In the genomic region with DNA sequence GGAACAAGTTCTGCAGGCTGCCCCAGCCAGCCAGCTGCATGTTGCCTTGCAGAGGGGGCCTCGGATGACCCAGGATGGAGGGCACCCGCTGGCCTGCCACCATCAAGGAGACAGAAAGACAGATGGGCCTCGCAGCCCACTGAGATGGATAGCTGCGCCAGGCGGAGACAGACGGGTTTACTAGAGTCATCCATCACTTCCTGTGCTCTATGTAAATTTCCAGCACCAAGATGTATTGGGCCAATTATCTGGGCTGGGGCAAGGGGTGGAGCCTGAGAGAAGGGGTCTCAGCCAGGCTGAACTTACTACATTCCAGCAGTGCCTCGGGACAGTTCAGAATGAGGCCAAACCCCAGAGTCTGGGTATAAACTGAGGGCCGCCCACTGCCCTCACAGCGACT, we compare ENCODE assay signal across 13 mouse cellular contexts.
A peak's percentile ranks its signal among the peaks of the same experiment; 100 is the strongest.
DNase-seq lines count a peak whose midpoint lies in the region; ATAC-seq lines count a peak whose summit lies in the region.
"Had no signal": no experiment of that assay in that cellular context is flagged by ENCODE, and none has a peak within 500 bp of the region (broad histone marks: within the 10 kb centered on the region; RNA-seq: fewer than 3 reads in every experiment).

No protein-coding gene starts in this region.

- no peaks in the 10 kb centered on the region for H3K36me3 ChIP-seq in forebrain, embryonic 12.5 days (replicated peaks)
- no peaks in the 10 kb centered on the region for H3K36me3 ChIP-seq in forebrain, embryonic 14.5 days (ENCODE audit: control insufficient read depth, insufficient read depth, low read length)
- no peaks in the 10 kb centered on the region for H3K36me3 ChIP-seq in limb, embryonic 10.5 days
- H3K36me3 ChIP-seq: heart, embryonic 12.5 days had no signal

- 75% methylated on average over 9 of the region's 9 CpGs for WGBS in forebrain, embryonic 12.5 days
- WGBS in forebrain, embryonic 14.5 days = 82% methylated on average over 9 of the region's 9 CpGs
- 7% methylated on average over 9 of the region's 9 CpGs for whole genome bisulfite sequencing in limb, embryonic 10.5 days

- peaks cover 21% of the 10 kb centered on the region for H3K27me3 ChIP-seq in forebrain, embryonic 12.5 days
- H3K27me3 ChIP-seq in forebrain, embryonic 14.5 days (replicated peaks; ENCODE audit: control insufficient read depth, insufficient read depth, low read length) = no peaks in the 10 kb centered on the region
- H3K27me3 ChIP-seq in limb, embryonic 10.5 days (ENCODE audit: low read depth, poor library complexity, severe bottlenecking) = peaks cover 34% of the 10 kb centered on the region

- no peak for DNase-seq in forebrain, embryonic 14.5 days (ENCODE audit: low spot score)
- peak; percentile 48 for DNase-seq in kidney, postnatal 10 days
- no peak for DNase-seq in kidney, adult 18-20 months
- DNase-seq in embryo, embryonic 10 days (ENCODE audit: low spot score) = peak; percentile 74
- no peak for DNase-seq in limb, embryonic 10.5 days (ENCODE audit: low spot score)
- no peak for DNase-seq in urinary bladder, postnatal 4 days (ENCODE audit: low spot score in 2 of 2)
- DNase-seq in cerebellum, adult 11 months = no peak
- DNase-seq: adrenal gland, postnatal 10 days; cerebellum, postnatal 14 days; liver, postnatal 0 days; spleen, adult 18-20 months had no signal

- H3K4me3 ChIP-seq in forebrain, embryonic 12.5 days (replicated peaks) = no peak overlapping the region
- H3K4me3 ChIP-seq in forebrain, embryonic 14.5 days (ENCODE audit: low read depth, low read length) = no peak overlapping the region
- no peak overlapping the region for H3K4me3 ChIP-seq in limb, embryonic 10.5 days
- H3K4me3 ChIP-seq: heart, embryonic 12.5 days had no signal

- H3K4me2 ChIP-seq in forebrain, embryonic 12.5 days = no peak overlapping the region
- no peak overlapping the region for H3K4me2 ChIP-seq in forebrain, embryonic 14.5 days (ENCODE audit: low read length)
- H3K4me2 ChIP-seq: heart, embryonic 12.5 days had no signal

- no peak overlapping the region for H3K9ac ChIP-seq in forebrain, embryonic 12.5 days
- no peak overlapping the region for H3K9ac ChIP-seq in forebrain, embryonic 14.5 days (ENCODE audit: low read length)
- H3K9ac ChIP-seq: heart, embryonic 12.5 days; liver, postnatal 0 days had no signal

- no peaks in the 10 kb centered on the region for H3K9me3 ChIP-seq in forebrain, embryonic 12.5 days
- no peaks in the 10 kb centered on the region for H3K9me3 ChIP-seq in forebrain, embryonic 14.5 days (replicated peaks; ENCODE audit: control insufficient read depth, low read length)
- no peaks in the 10 kb centered on the region for H3K9me3 ChIP-seq in limb, embryonic 10.5 days (replicated peaks)
- H3K9me3 ChIP-seq: heart, embryonic 12.5 days had no signal

- H3K27ac ChIP-seq in forebrain, embryonic 12.5 days = peak overlapping the region; percentile 43; the same call in 1 of the 2 replicates
- H3K27ac ChIP-seq in forebrain, embryonic 14.5 days (ENCODE audit: low read depth, low read length) = no peak overlapping the region; the same call in 1 of the 2 replicates
- H3K27ac ChIP-seq in limb, embryonic 10.5 days = peak overlapping the region; percentile 54; the same call in 1 of the 2 replicates

- H3K4me1 ChIP-seq in forebrain, embryonic 12.5 days = peaks cover 65% of the 10 kb centered on the region
- H3K4me1 ChIP-seq in forebrain, embryonic 14.5 days (ENCODE audit: control insufficient read depth, insufficient read depth, low read length) = peaks cover 23% of the 10 kb centered on the region
- peaks cover 82% of the 10 kb centered on the region for H3K4me1 ChIP-seq in limb, embryonic 10.5 days

- no peak for ATAC-seq in forebrain, embryonic 12.5 days (ENCODE audit: low FRiP score)
- ATAC-seq in forebrain, embryonic 14.5 days = no peak
- ATAC-seq: liver, postnatal 0 days had no signal

Comparison
In these comparisons a context has a peak if more than half of its experiments do, and no peak if none do; other contexts are left out.
1. DNase-seq: peak in kidney, postnatal 10 days (single experiment) and embryo, embryonic 10 days (single experiment); none in forebrain, embryonic 14.5 days (single experiment), kidney, adult 18-20 months (single experiment), limb, embryonic 10.5 days (single experiment), urinary bladder, postnatal 4 days (0 of 2) and cerebellum, adult 11 months (single experiment).